Mouse (Mus musculus): ENCODE data around the gene Mkln1. TPM values are rescaled to one million over a fixed set of nuclear protein-coding genes. Genes with fewer than 3 reads are reported as not detected.
"Not testable (repeated sequence)": the region's sequence is repeated elsewhere in the genome, so short reads cannot be mapped to it uniquely, and the experiment has no call there.

Gene Mkln1
- polyA plus RNA-seq, 1 experiment, result 96.3 TPM

GRCm38 (mm10) chr6:31556460-31557100, 158.0 kb downstream of the Mkln1 start:
- H3K27ac ChIP-seq (ENCODE audit: control insufficient read depth, insufficient read depth, low read depth, low read length, poor library complexity), result no peak overlapping the region
- no peaks in the 10 kb centered on the region for H3K4me1 ChIP-seq (ENCODE audit: control insufficient read depth, insufficient read depth, low read length)
- H3K4me3 ChIP-seq (replicated peaks; ENCODE audit: control insufficient read depth, low read depth, low read length), result no peak overlapping the region
- TF ChIP-seq CTCF (IDR thresholded peaks at IDR 0.05; ENCODE audit: control insufficient read depth, insufficient read depth, low read length), result no peak
- WGBS, result 76% methylated on average over 7 of the region's 7 CpGs

- 69% methylated on average over 13 of the region's 13 CpGs for WGBS
- Histone ChIP-seq H3K4me3 (replicated peaks; ENCODE audit: control insufficient read depth, low read depth, low read length) (no peak overlapping the region), H3K27ac (ENCODE audit: control insufficient read depth, insufficient read depth, low read depth, low read length, poor library complexity) (no peak overlapping the region), H3K4me1 (ENCODE audit: control insufficient read depth, insufficient read depth, low read length) (no peaks in the 10 kb centered on the region)
- TF ChIP-seq POLR2A (IDR thresholded peaks at IDR 0.05; ENCODE audit: borderline replicate concordance, control insufficient read depth, low read depth, low read length) (no peak), CTCF (IDR thresholded peaks at IDR 0.05; ENCODE audit: control insufficient read depth, insufficient read depth, low read length) (no peak)
Observed at GRCm38 (mm10) chr6:31560138-31560959, 161.8 kb downstream of the Mkln1 start.

GRCm38 (mm10) chr6:31561948-31562347, 163.4 kb downstream of the Mkln1 start:
- H3K4me1 ChIP-seq (ENCODE audit: control insufficient read depth, insufficient read depth, low read length); H3K27ac ChIP-seq (ENCODE audit: control insufficient read depth, insufficient read depth, low read depth, low read length, poor library complexity); H3K4me3 ChIP-seq (replicated peaks; ENCODE audit: control insufficient read depth, low read depth, low read length): not testable (repeated sequence)
- WGBS, result 71% methylated on average over 3 of the region's 3 CpGs

- H3K4me1 ChIP-seq (ENCODE audit: control insufficient read depth, insufficient read depth, low read length), result no peaks in the 10 kb centered on the region
- TF ChIP-seq CTCF (IDR thresholded peaks at IDR 0.05; ENCODE audit: control insufficient read depth, insufficient read depth, low read length) (no peak), POLR2A (IDR thresholded peaks at IDR 0.05; ENCODE audit: borderline replicate concordance, control insufficient read depth, low read depth, low read length) (no peak)
- no peak overlapping the region for H3K27ac ChIP-seq (ENCODE audit: control insufficient read depth, insufficient read depth, low read depth, low read length, poor library complexity)
- H3K4me3 ChIP-seq (replicated peaks; ENCODE audit: control insufficient read depth, low read depth, low read length), result no peak overlapping the region
- WGBS, result 25% methylated on average over 16 of the region's 16 CpGs
Observed at GRCm38 (mm10) chr6:31562371-31563080, 164.0 kb downstream of the Mkln1 start.

GRCm38 (mm10) chr6:31563235-31564181, 165.0 kb downstream of the Mkln1 start, which contains the start of gene Podxl:
Podxl (minus strand) TSS chr6:31563981.
- Histone ChIP-seq H3K4me3 (replicated peaks; ENCODE audit: control insufficient read depth, low read depth, low read length) (no peak within 1 kb of the TSS), H3K4me1 (ENCODE audit: control insufficient read depth, insufficient read depth, low read length) (no peaks in the 10 kb centered on the region), H3K27ac (ENCODE audit: control insufficient read depth, insufficient read depth, low read depth, low read length, poor library complexity) (no peak within 1 kb of the TSS; the same call in 1 of the 2 replicates)
- WGBS, result 1% methylated on average over 87 of the region's 91 CpGs
- TF ChIP-seq POLR2A (IDR thresholded peaks at IDR 0.05; ENCODE audit: borderline replicate concordance, control insufficient read depth, low read depth, low read length) (no peak), CTCF (IDR thresholded peaks at IDR 0.05; ENCODE audit: control insufficient read depth, insufficient read depth, low read length) (no peak)

- no peaks in the 10 kb centered on the region for H3K4me1 ChIP-seq (ENCODE audit: control insufficient read depth, insufficient read depth, low read length)
- H3K4me3 ChIP-seq (replicated peaks; ENCODE audit: control insufficient read depth, low read depth, low read length), result no peak overlapping the region
- no peak overlapping the region; the same call in 1 of the 2 replicates for H3K27ac ChIP-seq (ENCODE audit: control insufficient read depth, insufficient read depth, low read depth, low read length, poor library complexity)
- 0% methylated on average over 18 of the region's 18 CpGs for WGBS
- TF ChIP-seq POLR2A (IDR thresholded peaks at IDR 0.05; ENCODE audit: borderline replicate concordance, control insufficient read depth, low read depth, low read length) (no peak), CTCF (IDR thresholded peaks at IDR 0.05; ENCODE audit: control insufficient read depth, insufficient read depth, low read length) (no peak)
Observed at GRCm38 (mm10) chr6:31564182-31564531, 165.6 kb downstream of the Mkln1 start.

- Histone ChIP-seq H3K27ac (ENCODE audit: control insufficient read depth, insufficient read depth, low read depth, low read length, poor library complexity) (no peak overlapping the region), H3K4me3 (replicated peaks; ENCODE audit: control insufficient read depth, low read depth, low read length) (no peak overlapping the region), H3K4me1 (ENCODE audit: control insufficient read depth, insufficient read depth, low read length) (no peaks in the 10 kb centered on the region)
- 8% methylated on average over 17 of the region's 17 CpGs for WGBS
- TF ChIP-seq CTCF (IDR thresholded peaks at IDR 0.05; ENCODE audit: control insufficient read depth, insufficient read depth, low read length) (no peak), POLR2A (IDR thresholded peaks at IDR 0.05; ENCODE audit: borderline replicate concordance, control insufficient read depth, low read depth, low read length) (no peak)
Observed at GRCm38 (mm10) chr6:31564901-31565391, 166.4 kb downstream of the Mkln1 start.

Other genes starting within 250 kb of the Mkln1 start
- 0.65 and 1.4 TPM in 2 replicates for gene Podxl, start 165.2 kb downstream of the Mkln1 start, polyA plus RNA-seq (2011; ENCODE audit: insufficient read depth, insufficient read length, low replicate concordance, missing spikeins)

Data from bone marrow, adult 2 months (tissue).